Mouse (Mus musculus): ENCODE data around the gene Nin. TPM values are rescaled to one million over a fixed set of nuclear protein-coding genes. Genes with fewer than 3 reads are reported as not detected.
"Not testable (repeated sequence)": the region's sequence is repeated elsewhere in the genome, so short reads cannot be mapped to it uniquely, and the experiment has no call there.

Nin gene
- total and polyA plus RNA-seq, 2 experiments from 2014 or later: 8.5 to 28.4 TPM

DNA sequence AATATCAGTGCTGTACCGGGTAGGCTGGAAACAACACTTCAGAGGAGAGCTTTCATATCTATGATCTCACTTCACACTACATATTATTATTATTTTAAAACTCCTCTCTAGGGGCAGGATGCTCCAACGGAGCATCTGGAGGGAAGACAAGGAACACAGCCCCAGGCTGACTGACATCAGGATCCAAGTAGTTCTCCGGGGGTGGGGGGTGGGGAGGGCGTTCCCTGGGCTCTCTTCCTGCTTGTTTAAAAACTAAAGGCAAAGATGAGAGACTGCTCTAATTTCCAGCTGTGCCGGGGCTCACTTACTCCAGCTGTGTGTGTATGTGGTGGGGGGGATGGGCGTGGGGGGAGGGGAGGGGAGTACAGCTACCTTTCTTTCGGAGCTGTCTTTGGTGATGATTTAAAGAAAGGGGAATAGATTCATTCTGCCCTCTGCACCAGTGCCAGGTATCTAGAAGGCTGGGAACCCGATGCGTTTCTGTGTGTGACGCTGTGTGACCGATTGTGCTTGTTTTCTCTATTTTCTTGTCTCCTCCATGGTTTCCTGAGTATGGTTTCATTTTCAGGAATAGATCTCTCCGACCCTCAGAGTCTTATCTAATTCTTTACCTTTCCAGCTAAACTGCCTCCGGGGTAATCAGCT is 34.6 kb upstream of the Nin start:
- peak overlapping the region; percentile 13; the same call in 1 of the 2 replicates for H3K4me3 ChIP-seq (ENCODE audit: low read depth, low read length)
- no peaks in the 10 kb centered on the region for H3K27me3 ChIP-seq (ENCODE audit: insufficient read depth, low read length)
- peak overlapping the region; percentile 35 for H3K4me2 ChIP-seq (ENCODE audit: low read depth)
- peaks cover 11% of the 10 kb centered on the region; the same call in 1 of the 2 replicates for H3K4me1 ChIP-seq (ENCODE audit: insufficient read depth)
- DNase-seq: no peak
- H3K9me3 ChIP-seq (ENCODE audit: low read length): no peaks in the 10 kb centered on the region
- no peak overlapping the region for H3K9ac ChIP-seq
- no peaks in the 10 kb centered on the region for H3K36me3 ChIP-seq (ENCODE audit: insufficient read depth)
- WGBS: 8% methylated on average over 13 of the region's 13 CpGs
- TF ChIP-seq CTCF (IDR thresholded peaks at IDR 0.05; ENCODE audit: low read depth): no peak
- peak overlapping the region; percentile 66; the same call in 1 of the 2 replicates for H3K27ac ChIP-seq (ENCODE audit: low read depth, low read length)
- peak; percentile 47 for ATAC-seq

DNA sequence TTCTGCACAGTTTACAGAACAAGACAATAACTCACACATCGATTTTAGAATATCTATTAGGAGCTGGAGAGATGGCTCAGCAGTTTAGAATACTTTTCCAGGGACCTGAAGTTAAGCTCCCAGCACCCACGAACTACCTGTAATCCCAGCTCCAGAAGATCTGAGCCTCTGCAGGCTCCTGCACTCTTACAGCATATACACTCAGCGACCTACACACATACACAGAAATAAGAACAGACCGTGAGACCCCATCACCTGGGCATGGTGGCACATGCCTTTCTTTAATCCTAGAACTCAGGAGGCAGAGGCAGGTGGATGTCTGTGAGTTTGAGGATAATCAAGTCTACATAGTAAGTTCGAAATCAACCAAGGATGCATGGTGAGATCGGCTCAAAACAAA is 32.1 kb upstream of the Nin start:
- Histone ChIP-seq H3K9me3 (ENCODE audit: low read length) (no peaks in the 10 kb centered on the region), H3K4me3 (ENCODE audit: low read depth, low read length) (no peak overlapping the region), H3K27me3 (ENCODE audit: insufficient read depth, low read length) (no peaks in the 10 kb centered on the region), H3K9ac (no peak overlapping the region), H3K27ac (ENCODE audit: low read depth, low read length) (no peak overlapping the region), H3K4me1 (ENCODE audit: insufficient read depth) (peaks cover 11% of the 10 kb centered on the region; the same call in 1 of the 2 replicates), H3K36me3 (ENCODE audit: insufficient read depth) (no peaks in the 10 kb centered on the region), H3K4me2 (ENCODE audit: low read depth) (no peak overlapping the region)
- ATAC-seq (no peak), DNase-seq (no peak)
- 88% methylated on average over 6 of the region's 6 CpGs for WGBS
- TF ChIP-seq CTCF (IDR thresholded peaks at IDR 0.05; ENCODE audit: low read depth): no peak

- peak; percentile 85 for TF ChIP-seq CTCF (IDR thresholded peaks at IDR 0.05; ENCODE audit: low read depth)
- WGBS: 46% methylated on average over 20 of the region's 20 CpGs
- Histone ChIP-seq H3K27ac (ENCODE audit: low read depth, low read length) (peak overlapping the region; percentile 23; the same call in 1 of the 2 replicates), H3K4me2 (ENCODE audit: low read depth) (no peak overlapping the region), H3K4me1 (ENCODE audit: insufficient read depth) (peaks cover 11% of the 10 kb centered on the region; the same call in 1 of the 2 replicates), H3K4me3 (ENCODE audit: low read depth, low read length) (no peak overlapping the region), H3K27me3 (ENCODE audit: insufficient read depth, low read length) (no peaks in the 10 kb centered on the region), H3K9ac (no peak overlapping the region), H3K36me3 (ENCODE audit: insufficient read depth) (no peaks in the 10 kb centered on the region), H3K9me3 (ENCODE audit: low read length) (no peaks in the 10 kb centered on the region)
- DNase-seq: peak; percentile 88
- peak; percentile 53 for ATAC-seq
Measured at GRCm38 (mm10) chr12:70144637-70145448, 31.3 kb upstream of the Nin start.

DNA sequence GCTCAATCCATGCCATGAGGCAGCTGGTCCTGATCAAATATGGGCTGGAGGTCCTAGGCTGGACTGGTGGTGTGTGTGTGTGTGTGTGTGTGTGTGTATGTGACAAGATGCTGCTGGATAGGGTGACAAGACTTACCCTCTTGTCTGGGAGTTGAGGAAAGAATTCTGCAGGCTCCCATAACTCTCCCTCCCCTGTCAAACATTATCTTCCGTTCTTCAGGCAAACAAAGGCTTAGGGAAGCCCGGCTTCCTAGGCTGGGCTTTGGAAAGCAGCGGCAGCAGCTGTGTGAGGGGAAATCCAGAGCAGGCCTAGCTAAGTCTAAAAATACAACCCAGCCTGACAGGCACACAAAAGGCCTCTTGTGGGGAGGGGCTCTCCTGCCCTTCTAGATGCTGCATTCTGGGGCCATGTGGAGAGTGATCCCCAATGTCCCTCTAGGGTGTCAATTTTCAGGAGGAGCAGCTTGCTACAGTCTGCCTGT is 30.6 kb upstream of the Nin start:
- not testable (repeated sequence) for H3K9ac ChIP-seq; H3K9me3 ChIP-seq (ENCODE audit: low read length); H3K4me3 ChIP-seq (ENCODE audit: low read depth, low read length); ATAC-seq; H3K27ac ChIP-seq (ENCODE audit: low read depth, low read length); H3K36me3 ChIP-seq (ENCODE audit: insufficient read depth); DNase-seq; H3K27me3 ChIP-seq (ENCODE audit: insufficient read depth, low read length); H3K4me2 ChIP-seq (ENCODE audit: low read depth)
- peaks cover 11% of the 10 kb centered on the region; the same call in 1 of the 2 replicates for H3K4me1 ChIP-seq (ENCODE audit: insufficient read depth)
- WGBS: 14% methylated on average over 3 of the region's 3 CpGs

- H3K36me3 ChIP-seq (ENCODE audit: insufficient read depth): no peaks in the 10 kb centered on the region
- H3K27me3 ChIP-seq (ENCODE audit: insufficient read depth, low read length): no peaks in the 10 kb centered on the region
- H3K4me1 ChIP-seq (ENCODE audit: insufficient read depth): no peaks in the 10 kb centered on the region
- no peak overlapping the region for H3K9ac ChIP-seq
- ATAC-seq: no peak
- 78% methylated on average over 5 of the region's 5 CpGs for WGBS
- no peak overlapping the region for H3K27ac ChIP-seq (ENCODE audit: low read depth, low read length)
- no peak for DNase-seq
- H3K9me3 ChIP-seq (ENCODE audit: low read length): no peaks in the 10 kb centered on the region
- H3K4me3 ChIP-seq (ENCODE audit: low read depth, low read length): no peak overlapping the region
- no peak overlapping the region for H3K4me2 ChIP-seq (ENCODE audit: low read depth)
- TF ChIP-seq CTCF (IDR thresholded peaks at IDR 0.05; ENCODE audit: low read depth): no peak
Measured at GRCm38 (mm10) chr12:70140993-70141576, 27.6 kb upstream of the Nin start.

- no peak overlapping the region for H3K9ac ChIP-seq
- H3K4me2 ChIP-seq (ENCODE audit: low read depth): no peak overlapping the region
- ATAC-seq: no peak
- H3K27me3 ChIP-seq (ENCODE audit: insufficient read depth, low read length): no peaks in the 10 kb centered on the region
- H3K27ac ChIP-seq (ENCODE audit: low read depth, low read length): no peak overlapping the region
- 94% methylated on average over 5 of the region's 5 CpGs for WGBS
- no peak for DNase-seq
- H3K36me3 ChIP-seq (ENCODE audit: insufficient read depth): no peaks in the 10 kb centered on the region
- no peak for TF ChIP-seq CTCF (IDR thresholded peaks at IDR 0.05; ENCODE audit: low read depth)
- H3K9me3 ChIP-seq (ENCODE audit: low read length): no peaks in the 10 kb centered on the region
- H3K4me3 ChIP-seq (ENCODE audit: low read depth, low read length): no peak overlapping the region
- H3K4me1 ChIP-seq (ENCODE audit: insufficient read depth): no peaks in the 10 kb centered on the region
Measured at GRCm38 (mm10) chr12:70140542-70140941, 27.0 kb upstream of the Nin start.

All from forebrain, postnatal 0 days (tissue).